Mouse (Mus musculus) stomach, embryonic 14.5 days (tissue): ENCODE data around the gene Ncstn. TPM values are rescaled to one million over a fixed set of nuclear protein-coding genes. Genes with fewer than 3 reads are reported as not detected.

Experiments
- ATAC-seq: fragments of 200-750 bp; cut with Nextera tagmentation; 2 replicates; pipeline ENCODE4 v1.8.0; 2017; ENCODE audit warnings: low read depth, moderate TSS enrichment; ENCODE audit not compliant: insufficient number of reproducible peaks, insufficient read depth, low FRiP score
- H3K27ac ChIP-seq: fragments of 300-500 bp; sonication (generic); 2 replicates; pipeline ENCODE4 v1.5.1; 2014; ENCODE audit warnings: mild to moderate bottlenecking, low read length, moderate library complexity, mixed read lengths
- H3K27me3 ChIP-seq: fragments of 300-500 bp; sonication (generic); 2 replicates; pipeline ENCODE4 v1.6.1; 2014; ENCODE audit warnings: low read length, control low read depth, mixed read lengths; ENCODE audit not compliant: control insufficient read depth, insufficient read depth
- H3K36me3 ChIP-seq: fragments of 300-500 bp; sonication (generic); 2 replicates; pipeline ENCODE4 v1.6.1; 2014; ENCODE audit warnings: mild to moderate bottlenecking, control low read depth, low read length, moderate library complexity, mixed read lengths; ENCODE audit not compliant: control insufficient read depth, insufficient read depth
- H3K4me1 ChIP-seq: fragments of 300-500 bp; sonication (generic); 2 replicates; pipeline ENCODE4 v1.6.1; 2014; ENCODE audit warnings: low read length, control low read depth, mixed read lengths; ENCODE audit not compliant: control insufficient read depth, insufficient read depth
- H3K4me2 ChIP-seq: fragments of 300-500 bp; sonication (generic); replicated peaks from 2 replicates; pipeline ENCODE4 v1.6.1; 2014; ENCODE audit warnings: low read depth, low read length, control low read depth
- H3K4me3 ChIP-seq: fragments of 300-500 bp; sonication (generic); 2 replicates; pipeline ENCODE4 v1.5.1; 2014; ENCODE audit warnings: low read depth, low read length, control low read depth
- H3K9ac ChIP-seq: fragments of 300-500 bp; sonication (generic); replicated peaks from 2 replicates; pipeline ENCODE4 v1.6.1; 2014; ENCODE audit warnings: low read depth, mild to moderate bottlenecking, control low read depth, low read length, moderate library complexity, mixed read lengths
- H3K9me3 ChIP-seq: fragments of 300-500 bp; sonication (generic); 2 replicates; pipeline ENCODE4 v1.6.1; 2016; ENCODE audit warnings: low read depth, low read length, control low read depth; ENCODE audit not compliant: control insufficient read depth
- WGBS: fragments of 180-500 bp; shearing (Covaris S2); extraction: QIAGEN DNeasy Blood & Tissue Kit; methylation state at CpG from one replicate; pipeline ENCODE4 v1.1.7; 2014; 5-methylcytosine and 5-hydroxymethylcytosine counted together
- polyA plus RNA-seq: library from polyadenylated mRNA; unstranded; fragments of >200 nt; fragmentation: Nextera tagmentation; extraction: Ambion mirVana; gene quantifications from 2 replicates; pipeline ENCODE4 v1.2.1, GENCODE M21; 2014

Ncstn gene
- polyA plus RNA-seq, 1 experiment from 2014 or later: 139 TPM

GRCm38 (mm10) chr1:172094295-172094694 lies 11.7 kb upstream of the Ncstn start:
- no peaks in the 10 kb centered on the region for H3K27me3 ChIP-seq
- peaks cover 82% of the 10 kb centered on the region for H3K36me3 ChIP-seq
- ATAC-seq: no peak

DNA sequence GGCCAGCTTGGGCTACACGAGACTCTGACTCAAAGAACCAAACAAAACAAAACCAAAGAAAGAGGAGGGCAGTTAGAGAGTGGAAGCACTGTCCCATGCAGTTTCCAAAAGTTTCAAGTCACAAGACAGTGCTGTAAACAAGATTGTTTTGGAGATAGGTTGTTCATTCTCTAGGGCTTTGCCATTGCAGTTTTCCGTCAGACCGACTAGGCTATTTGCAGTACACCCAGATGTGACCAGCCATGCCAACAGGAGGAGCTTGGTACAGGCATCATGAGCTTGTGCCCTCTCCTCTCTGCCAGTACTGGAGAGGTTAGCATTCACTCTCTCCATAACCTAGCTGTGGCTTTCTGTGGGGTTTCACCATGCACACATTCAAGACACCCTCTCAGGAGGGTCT lies 10.9 kb upstream of the Ncstn start:
- ATAC-seq: no peak
- Histone ChIP-seq H3K27me3 (no peaks in the 10 kb centered on the region), H3K9ac (no peak overlapping the region), H3K27ac (no peak overlapping the region), H3K9me3 (no peaks in the 10 kb centered on the region), H3K4me3 (no peak overlapping the region), H3K4me1 (no peaks in the 10 kb centered on the region), H3K36me3 (peaks cover 86% of the 10 kb centered on the region), H3K4me2 (no peak overlapping the region)
- 85% methylated on average over 3 of the region's 3 CpGs for WGBS

More at GRCm38 (mm10) chr1:172094295-172094694, 11.7 kb upstream of the Ncstn start:
- Histone ChIP-seq H3K9ac (no peak overlapping the region), H3K4me3 (no peak overlapping the region), H3K9me3 (no peaks in the 10 kb centered on the region), H3K27ac (no peak overlapping the region), H3K4me2 (no peak overlapping the region), H3K4me1 (no peaks in the 10 kb centered on the region)

DNA sequence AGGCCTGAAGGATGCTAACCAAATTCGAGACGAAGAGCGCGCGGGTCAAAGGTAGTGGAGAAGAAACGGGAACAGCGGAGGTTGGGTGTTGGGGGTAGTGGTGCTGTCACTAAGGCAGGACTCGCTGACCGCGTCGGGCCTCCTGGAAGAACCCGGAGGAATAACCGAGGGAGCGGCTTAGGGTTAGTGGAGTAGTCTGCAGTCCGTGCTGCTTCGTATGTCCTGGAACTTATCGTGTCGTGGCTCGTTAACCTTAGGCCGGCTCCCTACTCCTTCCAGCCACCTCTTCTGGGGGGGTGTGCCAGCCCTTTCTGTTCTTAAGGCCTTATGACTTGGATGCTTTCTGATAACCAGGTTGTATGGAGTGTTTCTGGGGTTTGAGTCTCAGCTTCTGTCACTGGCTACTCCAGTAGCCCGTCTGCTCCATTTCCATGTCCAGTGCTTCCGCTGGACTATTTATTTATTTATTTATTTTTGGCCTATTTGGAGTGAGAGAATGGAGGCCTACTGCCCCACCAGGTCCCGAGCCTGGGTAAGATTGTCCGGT lies 377 bp upstream of the Ncstn start:
- Histone ChIP-seq H3K27me3 (no peaks in the 10 kb centered on the region), H3K4me2 (peak overlapping the region; percentile 42), H3K4me1 (peaks cover 17% of the 10 kb centered on the region; the same call in 1 of the 2 replicates), H3K36me3 (peaks cover 21% of the 10 kb centered on the region), H3K9me3 (no peaks in the 10 kb centered on the region), H3K27ac (peak overlapping the region; percentile 71; the same call in 1 of the 2 replicates), H3K4me3 (peak overlapping the region; percentile 78), H3K9ac (peak overlapping the region; percentile 75)
- 3% methylated on average over 24 of the region's 24 CpGs for WGBS
- ATAC-seq: peak; percentile 47; the same call in 1 of the 2 replicates

GRCm38 (mm10) chr1:172077981-172078380 lies 4.6 kb downstream of the Ncstn start:
- Histone ChIP-seq H3K9ac (no peak overlapping the region), H3K27me3 (no peaks in the 10 kb centered on the region), H3K36me3 (peaks cover 47% of the 10 kb centered on the region), H3K27ac (no peak overlapping the region), H3K4me3 (no peak overlapping the region), H3K9me3 (no peaks in the 10 kb centered on the region), H3K4me1 (peaks cover 5% of the 10 kb centered on the region; the same call in 1 of the 2 replicates), H3K4me2 (no peak overlapping the region)
- WGBS: 71% methylated on average over 5 of the region's 5 CpGs
- no peak for ATAC-seq

- no peak for ATAC-seq
- 92% methylated on average over 7 of the region's 7 CpGs for WGBS
- no peak overlapping the region for H3K4me2 ChIP-seq
Measured at GRCm38 (mm10) chr1:172072604-172073003, 10.0 kb downstream of the Ncstn start.

GRCm38 (mm10) chr1:172071556-172071955 lies 11.0 kb downstream of the Ncstn start:
- Histone ChIP-seq H3K27me3 (no peaks in the 10 kb centered on the region), H3K9me3 (no peaks in the 10 kb centered on the region), H3K4me1 (no peaks in the 10 kb centered on the region), H3K4me3 (no peak overlapping the region), H3K36me3 (peaks cover 92% of the 10 kb centered on the region), H3K9ac (no peak overlapping the region), H3K27ac (no peak overlapping the region), H3K4me2 (no peak overlapping the region)
- 0 out of 2 replicates have a peak, but pooled peaks have one; percentile 15 for ATAC-seq
- 82% methylated on average over 4 of the region's 4 CpGs for WGBS

More at GRCm38 (mm10) chr1:172072604-172073003, 10.0 kb downstream of the Ncstn start:
- Histone ChIP-seq H3K27me3 (no peaks in the 10 kb centered on the region), H3K36me3 (peaks cover 81% of the 10 kb centered on the region), H3K4me1 (no peaks in the 10 kb centered on the region), H3K9ac (no peak overlapping the region), H3K9me3 (no peaks in the 10 kb centered on the region), H3K4me3 (no peak overlapping the region), H3K27ac (no peak overlapping the region)

- Histone ChIP-seq H3K9ac (no peak overlapping the region), H3K27me3 (no peaks in the 10 kb centered on the region), H3K9me3 (no peaks in the 10 kb centered on the region), H3K27ac (no peak overlapping the region), H3K36me3 (peaks cover 97% of the 10 kb centered on the region), H3K4me3 (no peak overlapping the region), H3K4me2 (no peak overlapping the region), H3K4me1 (no peaks in the 10 kb centered on the region)
- WGBS: 40% methylated on average over 6 of the region's 6 CpGs
- no peak for ATAC-seq
Measured at GRCm38 (mm10) chr1:172070227-172070626, 12.4 kb downstream of the Ncstn start.

DNA sequence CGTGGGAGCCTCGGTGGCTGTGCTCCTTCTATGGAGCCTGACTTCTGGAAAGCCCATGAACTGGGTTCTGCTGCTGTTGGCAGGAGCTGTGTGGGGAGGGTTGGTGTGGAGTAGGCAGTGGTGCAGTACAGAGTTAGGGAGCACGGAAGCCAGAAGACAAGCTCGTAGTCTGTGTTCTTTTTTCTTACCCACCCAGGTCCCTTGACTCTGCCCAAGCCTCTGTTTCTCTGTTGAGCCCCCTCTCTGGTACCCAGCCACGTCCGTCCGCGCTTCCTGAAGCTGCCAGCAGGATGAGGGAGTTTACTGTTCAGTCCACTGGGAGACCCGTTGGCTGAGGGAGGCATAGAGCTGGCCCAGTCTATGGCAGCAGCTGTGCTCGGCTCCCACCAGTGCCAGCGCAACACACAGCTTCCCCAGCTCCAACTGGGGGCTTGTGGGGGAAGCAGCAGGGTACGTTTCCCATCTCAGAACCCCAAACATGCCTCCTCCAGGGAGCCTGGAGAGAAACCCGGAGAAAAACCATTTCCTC lies 17.9 kb downstream of the Ncstn start:
- H3K4me2 ChIP-seq: no peak overlapping the region
- 70% methylated on average over 13 of the region's 13 CpGs for WGBS
- no peak overlapping the region for H3K9ac ChIP-seq
- peaks cover 53% of the 10 kb centered on the region for H3K36me3 ChIP-seq
- no peak overlapping the region for H3K4me3 ChIP-seq
- ATAC-seq: no peak
- H3K9me3 ChIP-seq: no peaks in the 10 kb centered on the region
- H3K4me1 ChIP-seq: no peaks in the 10 kb centered on the region
- no peaks in the 10 kb centered on the region for H3K27me3 ChIP-seq
- no peak overlapping the region for H3K27ac ChIP-seq
